Mouse (Mus musculus) ES-E14 (cell line): Measurements from ENCODE around the gene Bcas2.

Source experiments
- CHD2 ChIP-seq: IDR thresholded peaks from 2 replicates; pipeline ENCODE4 v1.6.1; 2014; ENCODE audit warnings: mild to moderate bottlenecking, low read depth, low read length, inconsistent platforms
- HCFC1 ChIP-seq: IDR thresholded peaks from 2 replicates; pipeline ENCODE4 v1.6.1; 2012; ENCODE audit warnings: low read length, inconsistent platforms, borderline replicate concordance; ENCODE audit not compliant: insufficient read depth
- MAFK ChIP-seq: IDR thresholded peaks from 2 replicates; pipeline ENCODE4 v1.6.1; 2014; ENCODE audit warnings: mild to moderate bottlenecking, low read depth, low read length, inconsistent platforms; ENCODE audit not compliant: insufficient read depth
- ZC3H11A ChIP-seq: IDR thresholded peaks from 2 replicates; pipeline ENCODE4 v1.6.1; 2012; ENCODE audit warnings: low read depth, mild to moderate bottlenecking, inconsistent platforms, low read length, borderline replicate concordance
- ZNF384 ChIP-seq: IDR thresholded peaks from 2 replicates; pipeline ENCODE4 v1.6.1; 2012; ENCODE audit warnings: low read depth, low read length, inconsistent platforms

DNA sequence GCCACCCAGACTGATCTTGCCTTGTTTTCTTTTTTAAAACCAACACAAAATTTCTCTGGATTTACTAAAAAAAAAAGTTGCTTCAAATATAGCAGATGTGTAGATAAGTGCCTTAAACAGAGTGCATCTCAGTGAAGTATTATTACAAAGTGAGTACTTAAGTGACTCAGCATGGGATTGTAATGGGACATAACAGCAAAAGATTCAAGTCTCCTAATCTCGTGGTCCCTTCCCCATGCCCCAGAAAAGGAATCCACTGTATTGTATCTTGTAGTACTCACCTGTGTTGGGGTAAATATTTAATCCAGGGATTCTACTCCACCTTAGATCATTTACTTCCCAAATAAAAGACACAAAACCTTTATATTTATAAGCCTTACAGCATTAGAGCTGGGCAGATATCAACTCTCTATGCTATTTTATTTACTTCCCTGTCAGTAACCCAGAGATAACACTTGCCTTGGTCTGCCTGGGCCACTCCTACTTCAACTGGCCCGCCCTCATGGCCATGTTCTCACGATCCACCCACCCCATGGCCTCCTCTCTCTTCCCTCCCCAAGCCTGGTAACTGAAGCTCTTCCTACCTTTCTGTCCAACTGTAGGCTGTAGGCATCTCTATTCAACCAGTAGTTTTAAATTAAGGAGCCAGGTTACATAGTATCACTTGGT is 12.1 kb upstream of the Bcas2 start:
- no peak for TF ChIP-seq HCFC1
- TF ChIP-seq ZNF384: no peak; the same call in 1 of the 2 replicates
- no peak for TF ChIP-seq ZC3H11A
- no peak for TF ChIP-seq CHD2
- TF ChIP-seq MAFK: no peak
